Mouse (Mus musculus) testis, postnatal 10 days (tissue): ENCODE measurements around the gene Sparc.

Source experiments
- DNase-seq: peaks from one replicate; pipeline ENCODE4 v3.0.0; 2021; ENCODE audit warnings: low spot score

Sparc gene

GRCm38 (mm10) chr11:55405601-55406469, 17.1 kb downstream of the Sparc start:
- no peak for DNase-seq

- DNase-seq: no peak
Measured at GRCm38 (mm10) chr11:55404659-55405457, 18.1 kb downstream of the Sparc start.

GRCm38 (mm10) chr11:55400863-55401262, 22.1 kb downstream of the Sparc start:
- no peak for DNase-seq

- no peak for DNase-seq
Measured at GRCm38 (mm10) chr11:55398371-55398770, 24.6 kb downstream of the Sparc start.

GRCm38 (mm10) chr11:55397441-55397840, 25.5 kb downstream of the Sparc start:
- no peak for DNase-seq

- no peak for DNase-seq
Measured at GRCm38 (mm10) chr11:55397036-55397435, 25.9 kb downstream of the Sparc start.

GRCm38 (mm10) chr11:55395073-55395642, 27.8 kb downstream of the Sparc start:
- no peak for DNase-seq

GRCm38 (mm10) chr11:55394592-55394991, 28.4 kb downstream of the Sparc start:
- no peak for DNase-seq

- peak; percentile 68 for DNase-seq
Measured at GRCm38 (mm10) chr11:55392474-55392873, 30.5 kb downstream of the Sparc start.

- peak; percentile 74 for DNase-seq
Measured at GRCm38 (mm10) chr11:55389778-55390177, 33.2 kb downstream of the Sparc start.

GRCm38 (mm10) chr11:55387576-55387975, 35.4 kb downstream of the Sparc start:
- DNase-seq: no peak

GRCm38 (mm10) chr11:55386424-55387063, 36.4 kb downstream of the Sparc start:
- peak; percentile 93 for DNase-seq

GRCm38 (mm10) chr11:55383463-55384045, 39.4 kb downstream of the Sparc start:
- DNase-seq: no peak

- DNase-seq: no peak
Measured at GRCm38 (mm10) chr11:55380908-55381307, 42.1 kb downstream of the Sparc start.

GRCm38 (mm10) chr11:55378371-55378770, 44.6 kb downstream of the Sparc start:
- DNase-seq: no peak

- DNase-seq: peak; percentile 60
Measured at GRCm38 (mm10) chr11:55373838-55374237, 49.1 kb downstream of the Sparc start.

- no peak for DNase-seq
Measured at GRCm38 (mm10) chr11:55373373-55373772, 49.6 kb downstream of the Sparc start.

GRCm38 (mm10) chr11:55372001-55372400, 51.0 kb downstream of the Sparc start:
- no peak for DNase-seq

- DNase-seq: no peak
Measured at GRCm38 (mm10) chr11:55369093-55369471, 53.9 kb downstream of the Sparc start.

GRCm38 (mm10) chr11:55368388-55369092, 54.4 kb downstream of the Sparc start:
- DNase-seq: no peak

- no peak for DNase-seq
Measured at GRCm38 (mm10) chr11:55367783-55368182, 55.2 kb downstream of the Sparc start.
